Mouse (Mus musculus): ENCODE results near the gene Metrn.

The Metrn gene

DNA sequence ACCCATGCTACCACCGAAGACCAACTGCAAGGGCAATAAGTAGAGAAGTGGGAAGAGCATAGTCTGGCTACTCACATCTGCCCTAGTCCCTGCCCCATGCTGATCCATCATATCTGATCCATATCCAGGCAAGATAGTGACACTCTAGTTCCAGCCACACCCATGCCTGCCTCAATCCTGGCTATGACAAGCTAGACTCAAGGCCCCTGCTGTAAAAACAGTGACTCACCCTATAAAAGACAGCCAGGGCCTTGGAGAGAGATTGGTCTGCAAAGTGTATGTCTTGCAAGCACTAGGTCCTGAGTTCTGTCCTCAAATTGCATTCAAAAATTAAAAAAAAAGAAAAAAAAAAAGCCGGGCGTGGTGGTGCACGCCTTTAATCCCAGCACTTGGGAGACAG, 9.6 kb upstream of the Metrn start:
- no peak for DNase-seq

GRCm38 (mm10) chr17:25802825-25803517, 6.0 kb upstream of the Metrn start:
- no peak for DNase-seq

DNA sequence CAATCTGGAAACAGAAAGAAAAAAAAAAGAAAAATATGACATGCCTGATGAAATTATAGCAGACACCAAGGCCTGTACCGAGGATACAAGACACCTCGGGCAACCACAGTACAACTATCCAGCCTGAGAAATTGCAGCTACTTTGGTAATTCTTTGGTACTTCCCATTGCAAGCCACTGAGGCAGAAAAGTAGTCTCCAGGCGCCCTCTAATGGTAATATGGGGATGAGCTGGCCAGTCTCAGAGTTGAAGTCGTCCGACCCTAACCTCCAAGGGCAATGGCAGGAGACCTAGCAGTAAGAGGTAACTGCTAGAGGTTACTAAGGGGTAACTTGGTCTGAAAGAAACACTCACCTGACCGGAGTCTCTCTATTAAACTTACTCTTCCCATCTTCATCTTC, 4.1 kb upstream of the Metrn start:
- peak; percentile 80 to 81 for DNase-seq

DNA sequence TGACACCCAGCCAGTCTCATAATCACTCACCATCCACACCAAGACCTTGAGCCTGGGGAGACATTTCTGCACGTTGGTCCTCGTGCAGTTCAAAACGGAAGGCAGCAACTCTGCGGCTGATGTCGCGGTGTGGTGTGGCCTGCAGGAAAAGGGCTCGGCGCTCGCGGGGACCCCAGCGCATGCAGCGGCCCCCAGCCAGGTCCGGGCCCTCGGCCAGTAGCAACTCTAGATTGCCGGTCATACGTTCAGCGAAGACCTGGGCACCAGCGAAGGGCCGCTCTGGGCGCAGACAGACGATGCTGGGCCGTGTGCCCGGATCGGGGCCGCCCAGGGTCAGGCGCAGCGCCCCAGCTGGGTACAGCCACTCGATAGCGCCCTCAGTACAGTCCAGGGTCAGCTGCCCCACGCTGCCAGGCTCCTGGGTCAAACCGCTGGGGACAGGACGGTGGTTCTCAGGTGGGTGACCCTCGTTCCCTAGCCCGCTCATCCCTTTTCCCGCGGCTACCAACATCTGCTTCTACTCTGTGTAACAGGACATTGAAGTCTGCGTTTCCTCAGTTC, 645 bp downstream of the Metrn start:
- peak; percentile 52 to 72 for DNase-seq

DNA sequence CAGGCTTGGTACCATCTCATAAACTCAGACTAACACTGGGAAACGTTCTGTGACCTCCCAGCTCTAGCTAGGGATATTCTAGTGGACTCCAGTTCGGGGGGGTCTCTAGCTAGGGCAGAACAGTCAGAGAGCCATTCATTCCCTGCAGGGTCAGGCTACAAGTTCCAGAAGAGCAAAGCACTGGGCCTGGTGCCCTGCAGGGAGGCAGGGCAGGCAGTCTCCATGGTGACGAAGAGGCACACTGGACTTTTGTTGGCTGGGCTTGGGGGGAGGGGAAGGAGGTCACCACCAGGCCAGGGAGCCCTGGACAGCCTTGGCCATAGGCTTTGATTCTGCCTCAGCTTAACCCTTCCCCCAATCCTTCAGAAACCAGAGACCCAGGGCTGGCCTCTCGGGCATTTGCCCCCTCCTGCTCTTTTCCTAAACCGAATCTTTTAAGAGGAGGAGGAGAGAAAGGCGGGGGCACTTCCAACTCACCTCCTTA, 1.3 kb downstream of the Metrn start, which contains the start of gene AC134908.4:
AC134908.4 (minus strand) TSS at position 51 of the 484 bp plus-strand sequence.
- DNase-seq, result peak; percentile 79 to 83

DNA sequence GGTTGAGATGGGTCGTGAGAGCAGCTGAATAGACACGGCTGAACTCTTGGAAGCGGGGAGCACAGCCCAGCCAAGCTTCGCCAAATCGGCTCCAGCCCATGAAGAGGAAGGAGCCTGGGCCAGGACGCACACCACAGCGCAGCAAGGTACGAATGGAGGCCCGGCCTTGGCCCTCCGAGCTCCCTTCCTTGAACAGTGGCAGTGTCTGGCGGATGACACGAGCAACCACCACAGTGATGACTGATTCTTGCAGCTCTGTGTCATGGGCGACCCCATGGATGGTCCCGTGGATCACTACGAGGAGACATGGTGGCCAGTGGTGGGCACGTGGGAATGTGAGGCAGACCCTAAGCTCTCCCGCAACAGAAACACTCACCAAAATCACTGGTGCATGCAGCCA, 1.9 kb downstream of the Metrn start:
- DNase-seq, result no peak

DNA sequence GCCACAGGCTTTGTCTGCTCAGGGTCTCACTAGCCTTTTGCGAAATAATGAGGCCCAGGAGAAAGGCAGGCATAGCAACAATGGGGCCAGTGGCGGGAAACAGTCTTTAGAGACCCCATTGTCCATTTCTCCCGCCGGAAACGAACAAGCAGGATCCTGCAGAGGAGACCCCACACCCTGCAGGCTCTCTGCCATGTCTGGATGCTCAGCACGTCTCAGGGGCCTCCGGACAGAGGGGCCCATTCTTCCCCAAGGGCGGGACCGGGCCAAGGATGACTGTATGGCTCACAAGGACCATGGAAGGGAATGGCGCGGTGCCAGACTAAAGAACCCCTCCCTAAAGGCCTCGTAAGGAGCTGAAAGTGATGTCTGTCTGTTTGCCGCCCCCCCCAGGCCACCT, 2.7 kb downstream of the Metrn start:
- DNase-seq, result no peak

DNA sequence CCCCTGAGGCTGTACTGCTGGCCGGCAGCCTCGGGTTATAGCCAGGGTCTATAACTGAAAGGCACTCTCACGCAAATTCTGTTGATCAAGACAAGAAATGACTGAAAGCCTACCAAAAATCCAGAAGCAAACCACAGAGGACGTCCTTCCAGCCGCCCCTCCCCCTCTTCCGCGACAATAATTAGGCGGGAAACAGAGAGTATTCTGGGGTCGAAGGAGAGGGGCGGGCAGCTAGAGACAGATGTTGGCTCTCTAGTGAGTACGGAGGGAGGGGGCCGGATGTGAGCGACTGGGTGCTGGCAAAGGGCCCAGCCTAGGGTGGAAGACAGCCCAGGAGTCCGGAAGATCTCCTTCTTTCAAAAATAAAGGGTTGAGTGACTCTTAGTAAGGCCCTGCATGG, 4.3 kb downstream of the Metrn start, which contains the start of gene Fam173a:
Fam173a (minus strand) TSS at position 287 of the 400 bp plus-strand sequence.
- peak; percentile 89 for DNase-seq

- peak; percentile 77 to 88 for DNase-seq
Observed at GRCm38 (mm10) chr17:25791843-25792527, 5.0 kb downstream of the Metrn start.

DNA sequence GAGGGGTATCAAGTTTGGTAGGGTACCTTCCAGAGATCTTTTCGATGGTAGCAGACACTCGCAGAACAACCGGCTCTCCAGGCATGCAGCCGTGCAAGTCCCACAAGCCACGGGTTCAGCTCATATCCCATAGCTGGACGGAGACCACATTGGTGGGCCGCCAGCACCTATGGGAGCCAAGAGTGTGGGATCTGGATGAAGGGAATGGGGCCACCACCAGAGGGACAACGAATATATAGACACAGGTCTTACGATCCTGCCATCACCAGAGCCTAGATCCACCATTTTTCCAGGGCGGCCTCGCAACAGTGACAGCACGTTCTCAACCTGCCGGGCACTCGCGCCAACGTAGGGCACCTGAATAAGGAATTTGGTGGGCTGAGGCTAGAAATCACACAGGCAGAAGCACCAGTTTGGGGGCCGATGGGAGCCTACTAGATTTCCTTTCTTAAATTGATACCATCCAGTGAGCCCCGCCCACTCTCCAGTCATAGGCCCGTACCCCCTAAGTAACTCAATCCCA, 5.6 kb downstream of the Metrn start:
- DNase-seq, result no peak

- no peak for DNase-seq
Observed at GRCm38 (mm10) chr17:25786781-25787504, 10.0 kb downstream of the Metrn start.

GRCm38 (mm10) chr17:25786280-25786679, 10.7 kb downstream of the Metrn start, which contains the start of gene Ccdc78:
Ccdc78 (plus strand) TSS chr17:25786580.
- no peak for DNase-seq

- DNase-seq, result peak; percentile 97 to 99
Observed at GRCm38 (mm10) chr17:25785281-25785745, 11.6 kb downstream of the Metrn start, which contains the start of gene Haghl. Haghl (minus strand) TSS chr17:25785673.

- DNase-seq, result no peak
Observed at GRCm38 (mm10) chr17:25783861-25784574, 12.9 kb downstream of the Metrn start.

DNA sequence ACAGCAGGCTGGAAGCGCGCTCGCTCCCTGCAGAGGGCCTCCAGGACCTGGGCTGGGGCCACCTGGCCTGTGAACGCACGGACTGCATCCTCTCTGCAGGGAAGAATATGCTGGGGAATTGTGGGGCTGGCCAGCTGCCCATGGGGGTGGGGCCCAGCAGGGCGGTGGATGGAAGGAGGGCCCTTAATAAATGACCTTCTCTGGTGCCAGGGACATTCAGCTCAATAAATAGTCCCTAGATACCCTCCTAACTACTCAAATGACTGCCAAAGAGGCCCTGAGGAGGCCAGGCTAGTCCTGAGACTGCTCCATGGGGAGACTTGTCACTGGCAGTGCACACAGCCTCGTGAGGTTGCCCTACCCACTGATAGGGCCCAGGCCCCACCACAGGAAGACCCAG, 13.8 kb downstream of the Metrn start:
- DNase-seq, result peak; percentile 33 to 68

DNA sequence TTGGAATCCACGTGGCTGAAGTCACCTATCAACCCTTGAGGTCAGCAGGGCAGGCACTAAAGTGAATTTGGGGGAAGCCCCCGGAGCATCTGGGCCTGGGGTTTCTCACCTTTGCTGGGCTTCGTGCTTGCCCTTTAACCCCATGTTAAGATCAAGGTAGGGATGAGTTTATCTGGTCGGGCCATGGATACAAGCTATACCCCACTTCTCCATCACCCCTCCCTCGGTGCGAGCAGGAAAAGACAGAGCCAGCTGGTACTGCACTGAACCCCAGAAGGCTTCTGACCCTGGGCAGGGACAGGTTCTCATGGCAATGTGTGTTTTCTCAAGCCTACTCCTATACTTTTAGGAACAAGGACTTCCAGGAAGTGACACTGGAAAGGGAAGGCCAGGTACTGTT, 15.6 kb downstream of the Metrn start:
- no peak for DNase-seq

DNA sequence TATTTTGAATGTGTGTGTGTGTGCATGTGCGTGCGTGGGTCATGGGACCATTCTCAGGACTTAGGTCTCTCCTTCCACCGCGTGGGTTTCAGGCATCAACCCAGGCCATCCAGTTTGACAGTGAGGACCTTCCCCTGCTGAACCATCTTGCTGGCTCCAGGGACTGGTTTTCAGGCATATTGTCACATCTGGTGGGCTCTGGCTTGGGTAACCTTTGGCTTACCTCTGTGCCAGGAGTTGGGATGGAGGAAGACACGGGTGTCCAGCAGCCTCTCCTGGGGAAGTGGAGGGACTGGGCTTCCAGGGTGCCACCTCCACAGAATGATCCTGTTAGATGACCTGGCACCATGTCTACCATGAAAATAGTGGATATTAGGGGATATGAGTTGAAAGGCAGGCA, 19.0 kb downstream of the Metrn start:
- no peak for DNase-seq

DNA sequence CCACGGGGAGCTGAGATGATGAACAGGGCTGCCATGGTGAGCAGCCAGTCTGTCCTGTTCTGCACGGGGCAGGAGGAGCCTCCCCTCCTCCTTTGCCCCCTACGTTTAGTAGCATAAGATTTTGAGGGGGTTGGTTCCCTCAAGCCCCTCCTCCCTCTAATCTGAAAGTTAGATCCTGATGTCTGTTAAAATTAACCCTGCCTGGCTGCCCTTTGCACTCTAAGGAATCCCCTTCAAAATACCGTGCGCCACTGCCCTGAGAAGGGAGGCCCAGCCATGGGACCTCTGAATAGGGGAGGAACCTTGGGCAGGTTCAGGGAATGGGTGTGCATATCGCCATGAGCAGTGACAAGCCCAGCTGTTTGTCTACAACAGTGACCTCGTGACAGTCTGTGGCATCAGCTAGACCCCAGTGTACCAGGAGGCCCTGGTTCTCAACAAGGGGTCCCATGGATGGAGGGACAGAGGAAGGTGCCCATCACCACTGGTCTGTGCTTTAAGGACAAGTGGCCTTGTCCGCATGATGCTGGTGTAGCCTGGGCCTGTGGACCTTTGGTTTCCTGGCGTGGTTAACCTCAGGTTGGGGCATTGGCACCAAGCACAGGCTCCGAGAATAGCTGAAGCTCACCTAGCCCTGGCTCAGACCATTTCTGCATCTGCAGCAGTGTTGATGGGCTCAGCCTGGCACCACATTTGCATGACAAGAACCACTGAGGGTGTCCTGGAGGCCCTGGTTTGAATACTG, 21.4 kb downstream of the Metrn start:
- DNase-seq, result peak; percentile 53 to 67

DNA sequence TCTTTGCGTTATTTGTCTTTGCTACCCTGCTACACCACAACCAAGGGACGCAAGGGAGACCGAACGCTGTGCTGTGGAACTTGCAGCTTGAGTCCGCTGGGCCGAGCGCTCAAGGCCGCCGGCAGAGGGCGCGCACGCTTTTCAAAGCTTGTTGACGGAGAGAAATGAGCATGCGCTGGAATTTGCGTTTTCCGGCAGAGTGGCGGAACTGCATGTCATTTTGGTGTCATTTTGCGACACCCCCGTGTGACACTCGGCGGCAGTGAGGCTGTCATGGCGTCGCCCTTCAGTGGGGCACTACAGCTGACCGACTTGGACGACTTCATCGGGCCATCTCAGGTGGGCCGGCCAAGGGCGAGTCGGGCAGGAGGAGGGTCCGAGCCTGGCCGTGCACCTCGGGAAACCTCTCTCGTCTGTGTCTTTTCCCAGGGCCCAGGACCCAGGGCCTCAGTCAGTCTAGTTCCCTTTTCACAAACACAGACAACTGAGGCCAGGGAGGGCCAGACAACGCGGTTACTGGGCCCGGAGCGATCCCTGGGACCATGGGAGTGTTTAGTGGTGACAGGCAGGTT, 23.3 kb downstream of the Metrn start, which contains the start of gene Narfl:
Narfl (plus strand) TSS at position 228 of the 572 bp plus-strand sequence.
- peak; percentile 97 to 99 for DNase-seq

GRCm38 (mm10) chr17:25769331-25769730, 27.6 kb downstream of the Metrn start:
- DNase-seq, result no peak

GRCm38 (mm10) chr17:25765886-25766285, 31.1 kb downstream of the Metrn start:
- no peak for DNase-seq
